Mouse (Mus musculus) hindbrain, postnatal 0 days (tissue): Measurements from ENCODE around the gene 1110008P14Rik. TPM values are rescaled to one million over a fixed set of nuclear protein-coding genes. Genes with fewer than 3 reads are reported as not detected.

Experiments used
- ATAC-seq: fragments of 200-750 bp; cut with Nextera tagmentation; 2 replicates; pipeline ENCODE4 v1.8.0; 2017; ENCODE audit warnings: mild to moderate bottlenecking, moderate TSS enrichment, moderate library complexity
- DNase-seq: peaks from one replicate; pipeline ENCODE4 v3.0.0-alpha.2; 2015; ENCODE audit warnings: low spot score
- H3K27ac ChIP-seq: fragments of 300-500 bp; sonication (generic); 2 replicates; pipeline ENCODE4 v1.5.1; 2014; ENCODE audit warnings: mild to moderate bottlenecking
- H3K27me3 ChIP-seq: fragments of 300-500 bp; sonication (generic); 2 replicates; pipeline ENCODE4 v1.6.1; 2014; ENCODE audit warnings: low read length, mixed read lengths; ENCODE audit not compliant: insufficient read depth
- H3K36me3 ChIP-seq: fragments of 300-500 bp; sonication (generic); 2 replicates; pipeline ENCODE4 v1.6.1; 2014; ENCODE audit warnings: low read length, mixed read lengths; ENCODE audit not compliant: insufficient read depth
- H3K4me1 ChIP-seq: fragments of 300-500 bp; sonication (generic); 2 replicates; pipeline ENCODE4 v1.6.1; 2014; ENCODE audit warnings: antibody characterized with exemption, low read length, mixed read lengths; ENCODE audit not compliant: insufficient read depth
- H3K4me2 ChIP-seq: fragments of 300-500 bp; sonication (generic); 2 replicates; pipeline ENCODE4 v1.6.1; 2014; ENCODE audit warnings: low read depth, mild to moderate bottlenecking, low read length, moderate library complexity, mixed read lengths
- H3K4me3 ChIP-seq: fragments of 300-500 bp; sonication (generic); 2 replicates; pipeline ENCODE4 v1.5.1; 2014; ENCODE audit warnings: low read length
- H3K9ac ChIP-seq: fragments of 300-500 bp; sonication (generic); replicated peaks from 2 replicates; pipeline ENCODE4 v1.6.1; 2014; ENCODE audit warnings: mild to moderate bottlenecking, low read length, moderate library complexity, mixed read lengths
- H3K9me3 ChIP-seq: fragments of 300-500 bp; sonication (generic); 2 replicates; pipeline ENCODE4 v1.6.1; 2016; ENCODE audit warnings: low read length, mixed read lengths
- CTCF ChIP-seq: IDR thresholded peaks from 2 replicates; pipeline ENCODE4 v1.5.1; 2016; ENCODE audit warnings: antibody characterized with exemption, control low read depth, low read depth
- WGBS: fragments of 180-500 bp; shearing (Covaris S2); extraction: QIAGEN DNeasy Blood & Tissue Kit; methylation state at CpG from one replicate; pipeline ENCODE4 v1.1.7; 2014; 5-methylcytosine and 5-hydroxymethylcytosine counted together
- polyA plus RNA-seq: library from polyadenylated mRNA; unstranded; fragments of >200 nt; fragmentation: Nextera tagmentation; extraction: Ambion mirVana; gene quantifications from 2 replicates; pipeline ENCODE4 v1.2.1, GENCODE M21; 2015
- total RNA-seq: library from RNA; depleted of rRNA; stranded (reverse); fragments of >200 nt; gene quantifications from 2 replicates; pipeline ENCODE4 v1.2.3, GENCODE M21; 2014; rRNA removed

1110008P14Rik gene
- total RNA-seq (458 and 481 TPM in 2 replicates), polyA plus RNA-seq (220 and 233 TPM in 2 replicates)

DNA sequence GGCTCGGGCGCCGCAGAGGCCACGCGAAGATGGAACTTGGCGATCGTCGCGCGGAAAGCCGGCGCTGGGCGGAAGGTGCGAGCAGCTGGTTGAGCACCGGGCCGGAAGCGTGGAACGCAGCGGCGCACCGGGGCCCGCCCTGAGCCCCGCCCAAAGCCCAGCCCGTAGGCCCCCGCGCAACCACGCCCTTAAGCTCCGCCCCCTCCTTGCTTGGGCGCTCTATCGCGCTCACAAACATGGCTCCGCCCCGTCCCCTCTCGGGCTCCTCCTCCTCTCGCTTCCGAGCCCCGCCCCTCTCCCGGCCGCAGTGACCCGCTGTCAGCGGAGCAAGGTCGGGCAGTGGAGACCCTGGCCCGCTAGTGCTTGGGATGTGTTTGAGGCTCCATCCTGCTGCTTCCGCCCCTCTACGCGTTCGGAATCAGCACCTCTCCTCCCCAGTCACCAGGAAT lies at the start of gene 1110008P14Rik:
TSS of gene 1110008P14Rik (minus strand) at position 164 of the 449 bp plus-strand sequence.
- Histone ChIP-seq H3K36me3 (peaks cover 29% of the 10 kb centered on the region), H3K4me2 (peak within 1 kb of the TSS; percentile 95), H3K9me3 (no peaks in the 10 kb centered on the region), H3K4me3 (peak within 1 kb of the TSS; percentile 64), H3K9ac (peak within 1 kb of the TSS; percentile 61), H3K27ac (peak within 1 kb of the TSS; percentile 71), H3K4me1 (0 out of 2 replicates have a peak, but pooled peaks cover 3% of the 10 kb centered on the region), H3K27me3 (no peaks in the 10 kb centered on the region)
- DNase-seq: peak; percentile 92
- peak; percentile 90 for ATAC-seq
- no peak for TF ChIP-seq CTCF
- under 1% methylated on average over 40 of the region's 47 CpGs for WGBS

DNA sequence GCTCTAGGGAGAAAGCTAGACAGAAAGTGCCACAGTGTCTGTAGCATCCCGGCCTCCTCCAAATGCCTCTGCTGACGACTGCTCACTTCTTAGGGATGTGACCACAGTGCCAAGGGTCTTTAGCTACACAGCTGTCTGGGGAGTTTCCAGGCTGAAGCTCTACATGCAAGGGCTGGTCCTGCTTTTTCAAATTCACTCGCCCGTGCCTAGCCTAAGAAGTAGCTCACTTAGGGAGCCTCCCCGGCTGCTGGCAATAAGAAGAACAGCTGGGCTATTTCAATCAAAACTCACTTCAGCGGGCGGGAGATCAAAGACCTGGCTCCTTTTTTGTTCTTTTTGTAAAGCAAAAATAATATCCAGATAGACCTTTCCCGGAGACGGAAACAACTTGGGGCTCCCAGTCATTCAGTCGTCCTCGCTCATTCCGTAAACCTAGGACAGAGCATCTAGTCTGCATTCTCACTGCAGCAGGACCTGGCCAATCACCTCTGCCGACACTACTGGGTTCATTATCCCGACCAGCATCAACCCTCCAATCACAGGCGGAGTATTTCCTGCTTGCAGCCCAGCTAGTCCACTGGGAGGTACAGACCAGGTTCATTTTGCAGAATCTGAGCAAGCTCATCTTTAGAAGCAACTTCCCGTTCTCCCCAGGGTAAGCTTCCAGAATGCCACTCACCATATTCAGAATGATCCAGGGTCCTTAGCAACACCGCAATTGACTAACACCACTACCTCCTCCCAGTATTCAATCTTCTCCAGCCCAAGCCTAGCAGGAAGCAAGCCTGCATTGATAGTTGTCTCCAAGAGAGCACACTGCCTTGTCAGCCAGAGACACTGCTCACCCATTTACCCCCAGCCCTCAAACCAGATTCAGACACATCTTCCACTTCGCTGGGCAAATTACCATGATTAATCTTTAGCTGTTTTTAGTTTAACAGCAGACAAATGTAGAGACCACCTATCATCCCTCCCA lies 49.3 kb upstream of the 1110008P14Rik start:
- no peaks in the 10 kb centered on the region for H3K27me3 ChIP-seq
- peak overlapping the region; percentile 50 for H3K4me3 ChIP-seq
- peak; percentile 15; the same call in 1 of the 2 replicates for TF ChIP-seq CTCF
- H3K9me3 ChIP-seq: no peaks in the 10 kb centered on the region
- ATAC-seq (peak; percentile 96), DNase-seq (peak; percentile 97)
- H3K27ac ChIP-seq: peak overlapping the region; percentile 86
- 3% methylated on average over 18 of the region's 18 CpGs for WGBS
- H3K36me3 ChIP-seq: no peaks in the 10 kb centered on the region
- H3K9ac ChIP-seq: peak overlapping the region; percentile 64
- peak overlapping the region; percentile 86 for H3K4me2 ChIP-seq
- peaks cover 20% of the 10 kb centered on the region for H3K4me1 ChIP-seq

GRCm38 (mm10) chr2:32429215-32429891 lies 47.6 kb upstream of the 1110008P14Rik start:
- H3K9me3 ChIP-seq: no peaks in the 10 kb centered on the region
- H3K4me2 ChIP-seq: peak overlapping the region; percentile 86
- no peaks in the 10 kb centered on the region for H3K27me3 ChIP-seq
- 55% methylated on average over 4 of the region's 4 CpGs for WGBS
- no peaks in the 10 kb centered on the region for H3K36me3 ChIP-seq
- DNase-seq (no peak), ATAC-seq (no peak)
- H3K27ac ChIP-seq: peak overlapping the region; percentile 86
- peak overlapping the region; percentile 46 for H3K9ac ChIP-seq
- peak overlapping the region; percentile 50 for H3K4me3 ChIP-seq
- peaks cover 25% of the 10 kb centered on the region for H3K4me1 ChIP-seq
- TF ChIP-seq CTCF: no peak

- DNase-seq (peak; percentile 80), ATAC-seq (peak; percentile 77)
- Histone ChIP-seq H3K27ac (peak overlapping the region; percentile 86), H3K4me3 (peak overlapping the region; percentile 50), H3K27me3 (no peaks in the 10 kb centered on the region), H3K4me1 (peaks cover 33% of the 10 kb centered on the region), H3K36me3 (no peaks in the 10 kb centered on the region), H3K9me3 (no peaks in the 10 kb centered on the region), H3K4me2 (peak overlapping the region; percentile 86), H3K9ac (peak overlapping the region; percentile 46)
- WGBS: 34% methylated on average over 8 of the region's 8 CpGs
- no peak for TF ChIP-seq CTCF
These were observed 46.6 kb upstream of the 1110008P14Rik start for GRCm38 (mm10) chr2:32428262-32428722.

- Histone ChIP-seq H3K4me2 (peak overlapping the region; percentile 86), H3K36me3 (no peaks in the 10 kb centered on the region), H3K4me3 (peak overlapping the region; percentile 50), H3K9me3 (no peaks in the 10 kb centered on the region), H3K27me3 (no peaks in the 10 kb centered on the region), H3K27ac (peak overlapping the region; percentile 86; the same call in 1 of the 2 replicates), H3K9ac (peak overlapping the region; percentile 7; the same call in 1 of the 2 replicates), H3K4me1 (peaks cover 37% of the 10 kb centered on the region)
- peak; percentile 13; the same call in 1 of the 2 replicates for TF ChIP-seq CTCF
- ATAC-seq: no peak
- no peak for DNase-seq
- 69% methylated on average over 5 of the region's 5 CpGs for WGBS
These were observed 46.0 kb upstream of the 1110008P14Rik start for GRCm38 (mm10) chr2:32427720-32428119.

DNA sequence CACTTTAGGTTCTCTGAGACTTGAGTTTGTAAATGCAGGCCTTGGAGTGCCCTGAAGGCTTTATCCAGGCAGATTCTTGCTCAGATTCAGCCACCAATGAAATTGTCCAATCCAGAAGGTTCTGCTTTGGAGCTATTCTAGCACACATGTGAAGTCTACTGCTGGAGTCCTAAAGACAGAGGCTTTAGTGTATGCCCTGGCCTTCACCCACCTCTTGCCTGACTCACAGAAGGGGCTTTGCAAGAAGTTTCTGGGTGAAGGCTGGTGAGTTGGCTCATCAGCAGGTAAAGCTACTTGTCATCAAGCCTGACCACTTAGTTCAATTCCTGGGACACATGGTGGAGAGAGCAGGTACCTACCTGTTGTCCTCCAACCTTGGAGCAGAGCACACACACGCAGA lies 44.4 kb upstream of the 1110008P14Rik start:
- TF ChIP-seq CTCF: no peak
- H3K4me3 ChIP-seq: no peak overlapping the region
- DNase-seq: no peak
- H3K4me2 ChIP-seq: no peak overlapping the region
- H3K9ac ChIP-seq: no peak overlapping the region
- 94% methylated on average over 1 of the region's 1 CpGs for WGBS
- ATAC-seq: no peak
- H3K4me1 ChIP-seq: peaks cover 37% of the 10 kb centered on the region
- H3K27me3 ChIP-seq: no peaks in the 10 kb centered on the region
- H3K9me3 ChIP-seq: no peaks in the 10 kb centered on the region
- H3K36me3 ChIP-seq: peaks cover 4% of the 10 kb centered on the region; the same call in 1 of the 2 replicates
- no peak overlapping the region for H3K27ac ChIP-seq
